Mouse (Mus musculus) liver, postnatal 0 days (tissue): ENCODE results near the gene Usp5. TPM values are rescaled to one million over a fixed set of nuclear protein-coding genes. Genes with fewer than 3 reads are reported as not detected.

Experiments
- ATAC-seq: fragments of 200-750 bp; cut with Nextera tagmentation; 2 replicates; pipeline ENCODE4 v1.8.0; 2017; ENCODE audit warnings: mild to moderate bottlenecking, moderate library complexity
- DNase-seq: peaks from one replicate; pipeline ENCODE4 v3.0.0-alpha.2; 2016
- H3K27ac ChIP-seq: fragments of 300-500 bp; sonication (generic); 2 replicates; pipeline ENCODE4 v1.5.1; 2014; ENCODE audit warnings: antibody characterized with exemption, moderate library complexity, mild to moderate bottlenecking, low read depth
- H3K27me3 ChIP-seq: fragments of 300-500 bp; sonication (generic); 2 replicates; pipeline ENCODE4 v1.6.1; 2014; ENCODE audit warnings: low read length, control low read depth, mixed read lengths; ENCODE audit not compliant: insufficient read depth
- H3K36me3 ChIP-seq: fragments of 300-500 bp; sonication (generic); replicated peaks from 2 replicates; pipeline ENCODE4 v1.6.1; 2014; ENCODE audit warnings: mild to moderate bottlenecking, control low read depth, low read length, moderate library complexity, mixed read lengths; ENCODE audit not compliant: insufficient read depth
- H3K4me1 ChIP-seq: fragments of 300-500 bp; sonication (generic); 2 replicates; pipeline ENCODE4 v1.6.1; 2014; ENCODE audit warnings: antibody characterized with exemption, mild to moderate bottlenecking, control low read depth; ENCODE audit not compliant: insufficient read depth
- H3K4me2 ChIP-seq: fragments of 300-500 bp; sonication (generic); 2 replicates; pipeline ENCODE4 v1.6.1; 2014; ENCODE audit warnings: low read depth, mild to moderate bottlenecking, low read length, moderate library complexity, mixed read lengths
- H3K4me3 ChIP-seq: fragments of 300-500 bp; sonication (generic); 2 replicates; pipeline ENCODE4 v1.5.1; 2014; ENCODE audit warnings: low read depth, low read length
- H3K9ac ChIP-seq: fragments of 300-500 bp; sonication (generic); replicated peaks from 2 replicates; pipeline ENCODE4 v1.6.1; 2014; ENCODE audit warnings: mild to moderate bottlenecking, moderate library complexity
- H3K9me3 ChIP-seq: fragments of 300-500 bp; sonication (generic); 2 replicates; pipeline ENCODE4 v1.6.1; 2016; ENCODE audit warnings: mild to moderate bottlenecking, control low read depth, low read length, mixed read lengths
- CTCF ChIP-seq: sonication (generic); IDR thresholded peaks from 2 replicates; pipeline ENCODE4 v1.5.1; 2016; ENCODE audit warnings: antibody characterized with exemption, low read depth
- EP300 ChIP-seq: IDR thresholded peaks from 2 replicates; pipeline ENCODE4 v1.6.1; 2016; ENCODE audit warnings: antibody characterized with exemption, low read depth, mild to moderate bottlenecking
- WGBS: fragments of 180-500 bp; shearing (Covaris S2); extraction: QIAGEN DNeasy Blood & Tissue Kit; methylation state at CpG from one replicate; pipeline ENCODE4 v1.1.7; 2014; ENCODE audit not compliant: insufficient replicate concordance; 5-methylcytosine and 5-hydroxymethylcytosine counted together
- polyA plus RNA-seq: library from polyadenylated mRNA; unstranded; fragments of >200 nt; fragmentation: Nextera tagmentation; extraction: Ambion mirVana; gene quantifications from 2 replicates; pipeline ENCODE4 v1.2.1, GENCODE M21; 2015

Gene Usp5
- polyA plus RNA-seq, 1 experiment from 2014 or later, result 36.6 TPM

DNA sequence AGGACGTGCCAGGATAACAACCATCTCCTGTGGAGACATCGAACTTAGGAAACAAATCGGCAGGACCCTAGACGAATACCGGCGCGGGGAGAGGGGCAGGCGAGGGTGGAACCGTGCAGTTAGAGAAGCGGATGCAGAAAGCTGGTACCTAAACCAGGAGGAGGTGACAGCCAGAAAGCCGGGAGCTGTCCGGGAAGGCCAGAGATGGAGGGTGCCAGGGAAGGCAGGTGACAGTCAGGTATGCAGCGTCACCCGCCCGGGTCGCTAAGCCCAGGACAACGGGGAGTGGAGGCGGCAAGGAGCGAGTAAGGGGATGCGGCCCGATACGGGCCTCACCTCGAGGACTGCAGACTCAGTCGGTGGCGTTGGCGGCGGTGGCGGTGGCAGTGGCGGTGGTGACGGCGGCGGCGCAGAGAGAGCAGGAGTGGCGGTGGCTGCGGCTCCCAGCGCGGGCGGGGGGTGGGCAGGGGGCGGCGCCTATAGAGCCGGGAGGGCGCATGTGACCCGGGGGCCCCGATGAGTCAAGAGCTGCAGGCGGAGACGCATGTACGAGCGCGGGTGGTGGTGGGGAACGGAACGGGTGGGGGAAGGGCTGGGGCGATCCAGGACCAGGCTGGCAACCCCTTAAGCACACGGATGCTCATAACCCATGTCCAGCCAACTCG lies 60.1 kb downstream of the Usp5 start, which contains the start of gene Eno2:
TSS of gene Eno2 (minus strand) at position 573 of the 665 bp plus-strand sequence.
- H3K27me3 ChIP-seq, result peaks cover 21% of the 10 kb centered on the region
- no peaks in the 10 kb centered on the region for H3K36me3 ChIP-seq
- H3K9ac ChIP-seq, result peak within 1 kb of the TSS; percentile 31
- H3K9me3 ChIP-seq, result no peaks in the 10 kb centered on the region
- DNase-seq (peak; percentile 55), ATAC-seq (peak; percentile 45; the same call in 1 of the 2 replicates)
- H3K27ac ChIP-seq, result no peak within 1 kb of the TSS
- H3K4me2 ChIP-seq, result peak within 1 kb of the TSS; percentile 78
- WGBS, result 2% methylated on average over 47 of the region's 54 CpGs
- peak within 1 kb of the TSS; percentile 48 for H3K4me3 ChIP-seq
- TF ChIP-seq EP300, result no peak
- H3K4me1 ChIP-seq, result 0 out of 2 replicates have a peak, but pooled peaks cover 7% of the 10 kb centered on the region

DNA sequence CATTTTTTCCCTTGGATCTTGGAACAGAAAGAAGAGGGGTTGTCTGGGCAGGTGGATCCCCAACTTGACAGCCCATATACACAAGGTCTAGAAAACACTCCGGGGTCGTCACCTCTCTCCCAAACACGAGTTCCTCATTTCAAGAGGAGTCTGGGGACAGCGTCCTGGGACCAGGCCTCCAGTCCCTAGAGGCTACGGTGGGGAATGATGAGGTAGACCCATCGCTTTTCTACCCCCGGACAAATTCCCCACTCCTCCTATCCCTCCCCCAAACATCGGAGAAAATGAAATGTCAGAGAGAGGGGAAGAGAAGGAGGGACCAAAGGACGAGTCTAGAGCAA lies 60.6 kb downstream of the Usp5 start:
- no peaks in the 10 kb centered on the region for H3K36me3 ChIP-seq
- no peaks in the 10 kb centered on the region for H3K9me3 ChIP-seq
- ATAC-seq (no peak), DNase-seq (no peak)
- peak overlapping the region; percentile 31; the same call in 1 of the 2 replicates for H3K9ac ChIP-seq
- peak overlapping the region; percentile 78 for H3K4me2 ChIP-seq
- 3% methylated on average over 9 of the region's 9 CpGs for WGBS
- H3K27ac ChIP-seq, result no peak overlapping the region
- peaks cover 21% of the 10 kb centered on the region for H3K27me3 ChIP-seq
- 0 out of 2 replicates have a peak, but pooled peaks cover 7% of the 10 kb centered on the region for H3K4me1 ChIP-seq
- TF ChIP-seq EP300 (no peak), CTCF (no peak)
- H3K4me3 ChIP-seq, result peak overlapping the region; percentile 48

DNA sequence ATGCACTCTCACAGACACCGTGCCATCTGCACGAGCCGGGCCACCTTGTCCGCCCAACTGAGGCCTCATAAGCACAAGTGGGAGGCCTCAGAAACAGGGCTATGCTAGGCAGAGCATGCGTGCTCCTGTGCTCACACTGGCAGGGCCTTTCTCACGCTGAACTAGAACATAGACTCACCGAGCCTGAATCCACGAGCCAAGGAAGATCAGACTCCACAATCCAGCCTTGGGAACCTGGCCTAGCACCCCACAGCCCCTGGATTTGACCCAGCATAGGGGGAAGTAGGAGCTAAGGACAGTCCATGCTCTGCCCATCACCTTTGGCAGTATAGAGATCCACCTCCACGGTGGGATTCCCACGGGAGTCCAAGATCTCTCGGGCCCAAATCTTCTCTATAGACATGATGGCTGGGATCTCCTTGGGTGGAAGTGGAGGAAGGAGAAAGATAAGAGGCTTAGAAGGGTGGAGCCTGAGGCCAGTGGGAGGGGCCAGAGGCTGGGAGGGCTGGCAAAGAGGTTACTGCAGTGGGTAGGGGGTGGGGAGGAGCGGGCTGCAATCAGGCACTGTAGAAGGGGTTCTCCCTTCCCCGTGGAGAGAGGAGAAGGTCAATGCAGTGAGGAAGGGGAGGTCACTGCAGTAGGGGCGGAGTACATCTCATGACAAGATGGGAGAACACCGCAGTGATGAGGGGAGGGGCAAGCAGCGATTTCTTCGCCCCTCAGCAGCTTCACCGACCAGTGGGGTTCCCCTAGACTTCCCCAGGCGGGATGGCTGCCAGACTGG lies 61.2 kb downstream of the Usp5 start:
- WGBS, result 33% methylated on average over 18 of the region's 19 CpGs
- DNase-seq (no peak), ATAC-seq (peak; percentile 31; the same call in 1 of the 2 replicates)
- TF ChIP-seq EP300, result no peak
- TF ChIP-seq CTCF, result no peak
- H3K4me3 ChIP-seq, result 0 out of 2 replicates have a peak overlapping the region, but pooled peaks have one; percentile 8
- peaks cover 21% of the 10 kb centered on the region for H3K27me3 ChIP-seq
- H3K9ac ChIP-seq, result no peak overlapping the region
- no peak overlapping the region for H3K27ac ChIP-seq
- 0 out of 2 replicates have a peak, but pooled peaks cover 7% of the 10 kb centered on the region for H3K4me1 ChIP-seq
- H3K4me2 ChIP-seq, result peak overlapping the region; percentile 78
- no peaks in the 10 kb centered on the region for H3K36me3 ChIP-seq
- no peaks in the 10 kb centered on the region for H3K9me3 ChIP-seq

DNA sequence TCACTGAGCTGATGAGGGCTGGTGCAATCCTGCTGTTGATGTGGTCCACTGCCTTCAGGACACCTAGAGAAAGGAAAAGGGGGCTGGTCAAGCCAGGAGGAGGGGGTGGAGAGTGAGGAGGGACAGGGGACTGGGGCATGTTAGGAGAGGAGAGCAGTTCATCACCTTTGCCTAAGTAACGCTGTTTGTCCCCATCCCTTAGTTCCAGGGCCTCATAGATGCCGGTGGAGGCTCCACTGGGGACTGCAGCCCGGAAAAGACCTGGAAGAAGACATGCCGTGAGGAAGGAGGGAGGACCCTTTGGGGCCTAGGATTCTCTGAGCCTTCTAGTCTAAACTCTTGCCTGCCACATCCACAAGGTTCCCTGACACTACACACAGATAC lies 61.8 kb downstream of the Usp5 start:
- H3K27ac ChIP-seq, result no peak overlapping the region
- no peaks in the 10 kb centered on the region for H3K9me3 ChIP-seq
- WGBS, result 76% methylated on average over 4 of the region's 4 CpGs
- 0 out of 2 replicates have a peak, but pooled peaks cover 7% of the 10 kb centered on the region for H3K4me1 ChIP-seq
- no peak overlapping the region for H3K4me3 ChIP-seq
- DNase-seq (no peak), ATAC-seq (no peak)
- H3K9ac ChIP-seq, result no peak overlapping the region
- no peak for TF ChIP-seq EP300
- no peak overlapping the region for H3K4me2 ChIP-seq
- peaks cover 21% of the 10 kb centered on the region for H3K27me3 ChIP-seq
- no peaks in the 10 kb centered on the region for H3K36me3 ChIP-seq

DNA sequence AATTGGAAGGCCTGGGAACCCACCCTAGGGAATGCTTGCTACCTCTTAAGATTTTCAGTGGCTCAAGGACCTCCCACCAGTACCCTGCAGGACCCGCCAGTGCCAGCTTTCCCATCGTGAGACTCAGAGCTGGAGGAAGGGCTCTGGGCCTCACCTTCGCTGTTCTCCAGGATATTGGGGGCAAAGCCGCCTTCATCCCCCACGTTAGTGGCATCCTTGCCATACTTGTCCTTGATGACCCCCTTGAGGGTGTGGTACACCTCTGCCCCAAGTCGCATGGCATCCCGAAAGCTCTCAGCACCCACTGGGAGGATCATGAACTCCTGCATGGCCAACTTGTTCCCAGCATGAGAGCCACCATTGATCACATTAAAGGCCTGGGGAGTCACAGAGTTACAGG lies 63.3 kb downstream of the Usp5 start:
- WGBS, result 84% methylated on average over 7 of the region's 7 CpGs

More for the DNA sequence above, 63.3 kb downstream of the Usp5 start:
- no peak overlapping the region for H3K27ac ChIP-seq
- no peak overlapping the region for H3K4me2 ChIP-seq
- no peak overlapping the region for H3K4me3 ChIP-seq
- no peak overlapping the region for H3K9ac ChIP-seq
- H3K36me3 ChIP-seq, result no peaks in the 10 kb centered on the region
- H3K4me1 ChIP-seq, result 0 out of 2 replicates have a peak, but pooled peaks cover 7% of the 10 kb centered on the region
- H3K27me3 ChIP-seq, result peaks cover 21% of the 10 kb centered on the region
- no peak for ATAC-seq
- H3K9me3 ChIP-seq, result no peaks in the 10 kb centered on the region
- no peak for DNase-seq
- TF ChIP-seq CTCF (no peak), EP300 (no peak)

Other genes with a start within 250 kb of the Usp5 start
- 0.04 TPM in 1 of 2 replicates, not detected in the other for gene C1s2, start 193.4 kb downstream of the Usp5 start, polyA plus RNA-seq
- 68.7 and 72.6 TPM in 2 replicates for gene Lpcat3, start 166.5 kb downstream of the Usp5 start, polyA plus RNA-seq
- 93.2 and 96.9 TPM in 2 replicates for gene Emg1, start 117.3 kb downstream of the Usp5 start, polyA plus RNA-seq
- gene Phb2, start 117.1 kb downstream of the Usp5 start, polyA plus RNA-seq, result 308 and 318 TPM in 2 replicates
- gene Ptpn6, start 90.8 kb downstream of the Usp5 start, polyA plus RNA-seq, result 39.2 and 45.1 TPM in 2 replicates
- 148 and 157 TPM in 2 replicates for gene Grcc10, start 88.1 kb downstream of the Usp5 start, polyA plus RNA-seq
- not detected in 2 replicates for gene Gm45234, start 73.5 kb downstream of the Usp5 start, polyA plus RNA-seq
- gene Atn1, start 73.0 kb downstream of the Usp5 start, polyA plus RNA-seq, result 1.8 and 1.9 TPM in 2 replicates
- gene Eno2, start 59.8 kb downstream of the Usp5 start, polyA plus RNA-seq, result 0.20 and 0.27 TPM in 2 replicates
- 0.16 TPM in 1 of 2 replicates, not detected in the other for gene Lrrc23, start 49.8 kb downstream of the Usp5 start, polyA plus RNA-seq
- gene Spsb2, start 20.8 kb downstream of the Usp5 start, polyA plus RNA-seq, result 11.4 and 14.3 TPM in 2 replicates
- gene Tpi1, start 15.2 kb downstream of the Usp5 start, polyA plus RNA-seq, result 332 and 346 TPM in 2 replicates
- gene Cdca3, start 63 bp upstream of the Usp5 start, polyA plus RNA-seq, result 96.4 and 98.3 TPM in 2 replicates
- gene Gnb3, start 10.8 kb upstream of the Usp5 start, polyA plus RNA-seq, result 0.19 TPM in 1 of 2 replicates, not detected in the other
- gene P3h3, start 28.3 kb upstream of the Usp5 start, polyA plus RNA-seq, result 0.80 and 0.88 TPM in 2 replicates
- 0.04 and 0.08 TPM in 2 replicates for gene Gpr162, start 34.5 kb upstream of the Usp5 start, polyA plus RNA-seq
- 0.14 and 0.24 TPM in 2 replicates for gene Cd4, start 58.7 kb upstream of the Usp5 start, polyA plus RNA-seq
- 0.33 and 0.40 TPM in 2 replicates for gene Lag3, start 82.2 kb upstream of the Usp5 start, polyA plus RNA-seq
- 116 and 145 TPM in 2 replicates for gene Ptms, start 90.6 kb upstream of the Usp5 start, polyA plus RNA-seq
- 119 and 136 TPM in 2 replicates for gene Mlf2, start 101.9 kb upstream of the Usp5 start, polyA plus RNA-seq
- gene Cops7a, start 136.1 kb upstream of the Usp5 start, polyA plus RNA-seq, result 61.0 TPM in 2 replicates
- 0.07 and 0.15 TPM in 2 replicates for gene Pianp, start 167.2 kb upstream of the Usp5 start, polyA plus RNA-seq
- gene Zfp384, start 179.7 kb upstream of the Usp5 start, polyA plus RNA-seq, result 3.3 and 3.5 TPM in 2 replicates
- gene Ing4, start 210.3 kb upstream of the Usp5 start, polyA plus RNA-seq, result 23.8 and 24.3 TPM in 2 replicates
- 1.3 and 2.0 TPM in 2 replicates for gene Acrbp, start 220.2 kb upstream of the Usp5 start, polyA plus RNA-seq
- gene Lpar5, start 238.4 kb upstream of the Usp5 start, polyA plus RNA-seq, result 0.57 and 0.85 TPM in 2 replicates